Mouse (Mus musculus): ENCODE data around the gene Rasl10a.
"Not testable (repeated sequence)": the region's sequence is repeated elsewhere in the genome, so short reads cannot be mapped to it uniquely, and the experiment has no call there.

The Rasl10a gene

DNA sequence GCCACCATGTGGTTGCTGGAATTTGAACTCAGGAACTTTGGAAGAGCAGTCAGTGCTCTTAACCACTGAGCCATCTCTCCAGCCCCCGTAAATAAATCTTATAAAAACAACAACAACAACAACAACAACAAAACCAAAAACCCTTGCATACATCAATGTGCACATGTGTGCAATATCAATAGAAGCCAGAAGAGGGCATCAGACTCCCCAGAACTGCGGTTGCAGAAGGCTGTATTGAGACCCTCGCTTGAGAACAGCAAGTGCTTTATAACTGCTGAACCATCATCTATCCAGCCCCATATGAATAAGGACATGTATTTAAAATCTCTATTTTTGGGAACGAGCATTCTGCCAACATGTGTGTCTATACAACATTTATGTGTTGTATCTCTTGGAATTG, 17.0 kb downstream of the Rasl10a start:
- H3K4me1 ChIP-seq (replicated peaks; ENCODE audit: low read depth, low read length), result peaks cover 37% of the 10 kb centered on the region
- H3K27me3 ChIP-seq (ENCODE audit: insufficient read depth, low read length), result no peaks in the 10 kb centered on the region
- H3K9me3 ChIP-seq (ENCODE audit: low read length), result no peaks in the 10 kb centered on the region
- TF ChIP-seq NANOG (IDR thresholded peaks at IDR 0.05; ENCODE audit: borderline replicate concordance, low read length), result no peak
- TF ChIP-seq CTCF (conservative IDR thresholded peaks at IDR 0.05; ENCODE audit: low read length), result peak; percentile 68
- peaks cover 91% of the 10 kb centered on the region for H3K36me3 ChIP-seq (ENCODE audit: insufficient read depth, low read length)
- H3K4me3 ChIP-seq (replicated peaks; ENCODE audit: low read length), result no peak overlapping the region

GRCm38 (mm10) chr11:5075760-5076159, 17.8 kb downstream of the Rasl10a start:
- H3K4me1 ChIP-seq (replicated peaks; ENCODE audit: low read depth, low read length), result peaks cover 37% of the 10 kb centered on the region
- H3K36me3 ChIP-seq (ENCODE audit: insufficient read depth, low read length), result peaks cover 91% of the 10 kb centered on the region
- H3K4me3 ChIP-seq (replicated peaks; ENCODE audit: low read length), result no peak overlapping the region
- H3K27me3 ChIP-seq (ENCODE audit: insufficient read depth, low read length), result no peaks in the 10 kb centered on the region
- no peaks in the 10 kb centered on the region for H3K9me3 ChIP-seq (ENCODE audit: low read length)
- no peak for TF ChIP-seq NANOG (IDR thresholded peaks at IDR 0.05; ENCODE audit: borderline replicate concordance, low read length)
- 0 out of 2 replicates have a peak, but pooled peaks have one; percentile 11 for TF ChIP-seq CTCF (conservative IDR thresholded peaks at IDR 0.05; ENCODE audit: low read length)

- not testable (repeated sequence) for H3K9me3 ChIP-seq (ENCODE audit: low read length); H3K27me3 ChIP-seq (ENCODE audit: insufficient read depth, low read length); H3K4me3 ChIP-seq (replicated peaks; ENCODE audit: low read length)
- Histone ChIP-seq H3K4me1 (replicated peaks; ENCODE audit: low read depth, low read length) (peaks cover 34% of the 10 kb centered on the region), H3K36me3 (ENCODE audit: insufficient read depth, low read length) (peaks cover 88% of the 10 kb centered on the region)
These were observed 18.9 kb downstream of the Rasl10a start for GRCm38 (mm10) chr11:5076843-5077242.

DNA sequence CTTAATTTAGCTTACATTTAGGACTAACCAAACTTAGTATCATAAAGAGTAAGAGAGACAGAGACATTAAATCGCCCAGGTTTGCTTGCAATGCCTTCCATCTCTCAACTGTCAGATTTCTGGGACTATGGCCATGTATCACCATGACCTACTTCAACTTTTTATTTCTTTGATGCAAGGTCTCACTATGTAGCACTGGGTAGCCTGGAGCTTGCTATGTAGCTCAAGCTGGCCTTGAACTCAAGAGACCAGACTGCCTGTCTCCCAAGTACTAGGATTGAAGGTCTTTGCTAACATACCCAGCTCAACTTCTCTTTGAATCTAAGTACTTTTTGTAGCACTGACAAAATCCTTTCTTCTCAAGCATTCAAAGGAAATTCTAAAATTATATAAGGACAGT, 31.2 kb downstream of the Rasl10a start:
- H3K27me3 ChIP-seq (ENCODE audit: insufficient read depth, low read length), result no peaks in the 10 kb centered on the region
- no peak for TF ChIP-seq CTCF (conservative IDR thresholded peaks at IDR 0.05; ENCODE audit: low read length)
- H3K9me3 ChIP-seq (ENCODE audit: low read length), result no peaks in the 10 kb centered on the region
- no peak overlapping the region for H3K4me3 ChIP-seq (replicated peaks; ENCODE audit: low read length)
- H3K36me3 ChIP-seq (ENCODE audit: insufficient read depth, low read length), result peaks cover 98% of the 10 kb centered on the region
- H3K4me1 ChIP-seq (replicated peaks; ENCODE audit: low read depth, low read length), result peaks cover 44% of the 10 kb centered on the region

DNA sequence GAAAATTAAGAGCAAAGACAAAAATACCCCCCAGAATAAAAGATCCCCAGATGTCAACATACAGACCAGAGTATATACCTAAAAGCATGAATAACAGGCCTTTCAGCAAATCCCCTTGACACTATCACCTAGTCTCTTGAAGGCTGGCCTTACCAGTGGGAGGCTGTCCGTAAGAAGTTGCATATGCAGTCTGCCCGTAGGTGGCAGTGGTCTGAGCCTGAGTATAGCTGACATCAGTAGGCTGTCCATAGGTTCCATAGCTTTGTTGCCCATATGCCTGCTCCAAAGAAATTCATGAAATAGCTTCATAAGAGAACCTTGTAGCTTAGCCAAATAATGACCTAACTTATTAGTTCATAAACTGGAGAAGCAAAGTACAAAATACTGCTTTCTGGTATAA, 33.8 kb downstream of the Rasl10a start:
- H3K27me3 ChIP-seq (ENCODE audit: insufficient read depth, low read length), result no peaks in the 10 kb centered on the region
- TF ChIP-seq NANOG (IDR thresholded peaks at IDR 0.05; ENCODE audit: borderline replicate concordance, low read length), result no peak
- TF ChIP-seq CTCF (conservative IDR thresholded peaks at IDR 0.05; ENCODE audit: low read length), result no peak
- no peak for TF ChIP-seq POU5F1 (IDR thresholded peaks at IDR 0.05; ENCODE audit: borderline replicate concordance, low read length)
- H3K4me1 ChIP-seq (replicated peaks; ENCODE audit: low read depth, low read length), result peaks cover 66% of the 10 kb centered on the region
- H3K4me3 ChIP-seq (replicated peaks; ENCODE audit: low read length), result no peak overlapping the region
- no peaks in the 10 kb centered on the region for H3K9me3 ChIP-seq (ENCODE audit: low read length)
- H3K36me3 ChIP-seq (ENCODE audit: insufficient read depth, low read length), result peaks cover 76% of the 10 kb centered on the region

DNA sequence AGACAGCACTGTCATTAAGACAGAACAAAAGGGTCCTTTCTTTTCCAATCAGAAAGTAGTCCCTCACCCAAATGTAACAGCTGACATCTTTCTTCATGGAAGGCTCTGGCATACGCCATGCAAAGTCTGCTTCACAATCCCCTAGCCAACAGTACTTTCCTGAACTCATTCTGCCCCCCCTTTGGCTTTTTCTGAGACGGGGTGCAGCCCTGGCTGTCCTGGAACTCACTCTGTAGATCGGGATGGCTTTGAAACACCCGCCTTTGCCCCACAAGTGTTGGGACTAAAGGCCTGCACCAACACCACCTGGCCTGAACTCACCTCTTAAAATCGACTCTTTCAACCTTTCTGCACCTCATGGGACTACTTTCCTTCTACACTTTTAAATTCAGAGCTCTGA, 37.9 kb downstream of the Rasl10a start:
- no peaks in the 10 kb centered on the region for H3K9me3 ChIP-seq (ENCODE audit: low read length)
- H3K27me3 ChIP-seq (ENCODE audit: insufficient read depth, low read length), result no peaks in the 10 kb centered on the region
- TF ChIP-seq NANOG (IDR thresholded peaks at IDR 0.05; ENCODE audit: borderline replicate concordance, low read length), result no peak
- TF ChIP-seq POU5F1 (IDR thresholded peaks at IDR 0.05; ENCODE audit: borderline replicate concordance, low read length), result no peak
- no peak for TF ChIP-seq CTCF (conservative IDR thresholded peaks at IDR 0.05; ENCODE audit: low read length)

GRCm38 (mm10) chr11:5096480-5097020, 38.6 kb downstream of the Rasl10a start:
- H3K27me3 ChIP-seq (ENCODE audit: insufficient read depth, low read length), result no peaks in the 10 kb centered on the region
- H3K4me3 ChIP-seq (replicated peaks; ENCODE audit: low read length), result peak overlapping the region; percentile 98
- H3K9me3 ChIP-seq (ENCODE audit: low read length), result no peaks in the 10 kb centered on the region
- peaks cover 68% of the 10 kb centered on the region for H3K4me1 ChIP-seq (replicated peaks; ENCODE audit: low read depth, low read length)
- H3K36me3 ChIP-seq (ENCODE audit: insufficient read depth, low read length), result peaks cover 37% of the 10 kb centered on the region
- TF ChIP-seq NANOG (IDR thresholded peaks at IDR 0.05; ENCODE audit: borderline replicate concordance, low read length) (no peak), CTCF (conservative IDR thresholded peaks at IDR 0.05; ENCODE audit: low read length) (no peak), POU5F1 (IDR thresholded peaks at IDR 0.05; ENCODE audit: borderline replicate concordance, low read length) (no peak)

More for the DNA sequence above, 37.9 kb downstream of the Rasl10a start:
- Histone ChIP-seq H3K4me3 (replicated peaks; ENCODE audit: low read length) (peak overlapping the region; percentile 98), H3K4me1 (replicated peaks; ENCODE audit: low read depth, low read length) (peaks cover 67% of the 10 kb centered on the region), H3K36me3 (ENCODE audit: insufficient read depth, low read length) (peaks cover 39% of the 10 kb centered on the region)

DNA sequence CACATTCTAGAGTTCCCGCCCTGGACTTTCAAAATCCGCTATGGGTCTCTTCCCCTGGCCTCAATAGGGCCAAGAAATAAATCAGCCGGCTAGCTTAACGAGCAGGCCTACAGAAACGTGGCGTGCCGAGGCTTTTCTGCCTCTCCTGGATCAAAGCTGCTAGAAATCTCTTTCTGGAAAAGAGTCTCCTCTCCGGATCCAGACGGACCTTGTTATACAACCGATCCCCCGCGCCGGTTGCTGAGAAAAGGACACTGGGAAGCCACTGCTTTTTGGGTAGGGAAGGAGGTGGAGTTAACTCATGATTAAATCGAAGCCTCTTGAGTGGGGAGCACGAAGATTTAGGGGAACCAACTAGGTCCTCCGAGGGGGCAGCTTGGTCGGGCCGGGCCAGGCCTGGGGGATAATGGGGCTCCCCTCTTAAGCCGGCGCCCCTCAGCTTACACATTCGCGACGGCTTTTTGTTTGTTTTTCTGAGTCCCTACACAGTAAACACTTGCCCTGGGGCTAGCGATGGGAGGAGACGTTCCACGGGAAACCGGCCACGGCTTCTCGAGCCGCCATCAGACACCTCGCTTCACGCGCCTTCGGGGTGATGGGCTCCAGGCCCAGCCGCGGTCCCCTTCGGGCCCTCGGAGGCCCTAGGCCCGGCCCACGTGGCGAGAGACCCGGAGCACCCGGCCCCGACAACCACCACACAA, 40.3 kb downstream of the Rasl10a start:
- Histone ChIP-seq H3K36me3 (ENCODE audit: insufficient read depth, low read length) (peaks cover 36% of the 10 kb centered on the region), H3K4me1 (replicated peaks; ENCODE audit: low read depth, low read length) (peaks cover 66% of the 10 kb centered on the region), H3K4me3 (replicated peaks; ENCODE audit: low read length) (peak overlapping the region; percentile 98), H3K9me3 (ENCODE audit: low read length) (no peaks in the 10 kb centered on the region), H3K27me3 (ENCODE audit: insufficient read depth, low read length) (no peaks in the 10 kb centered on the region)
- TF ChIP-seq CTCF (conservative IDR thresholded peaks at IDR 0.05; ENCODE audit: low read length) (no peak), POU5F1 (IDR thresholded peaks at IDR 0.05; ENCODE audit: borderline replicate concordance, low read length) (no peak), NANOG (IDR thresholded peaks at IDR 0.05; ENCODE audit: borderline replicate concordance, low read length) (no peak)

All from E14TG2a.4 (cell line).